Mouse (Mus musculus) brain, embryonic 14.5 days (tissue): ENCODE results near the gene Mtfmt.
A peak's percentile ranks its signal among the peaks of the same experiment; 100 is the strongest.

Experiments used
- CTCF ChIP-seq: fragments of 200-500 bp; IDR thresholded peaks from 2 replicates; pipeline ENCODE4 v1.5.1; 2012; ENCODE audit warnings: inconsistent platforms, mild to moderate bottlenecking, moderate library complexity, borderline replicate concordance; ENCODE audit not compliant: insufficient read depth, insufficient read length; ENCODE audit errors: extremely low read depth
- POLR2A ChIP-seq: fragments of 200-500 bp; IDR thresholded peaks from 2 replicates; pipeline ENCODE4 v1.6.1; 2012; ENCODE audit warnings: mild to moderate bottlenecking, inconsistent platforms, borderline replicate concordance; ENCODE audit not compliant: poor library complexity, insufficient read depth, insufficient read length, severe bottlenecking; ENCODE audit errors: extremely low read depth

DNA sequence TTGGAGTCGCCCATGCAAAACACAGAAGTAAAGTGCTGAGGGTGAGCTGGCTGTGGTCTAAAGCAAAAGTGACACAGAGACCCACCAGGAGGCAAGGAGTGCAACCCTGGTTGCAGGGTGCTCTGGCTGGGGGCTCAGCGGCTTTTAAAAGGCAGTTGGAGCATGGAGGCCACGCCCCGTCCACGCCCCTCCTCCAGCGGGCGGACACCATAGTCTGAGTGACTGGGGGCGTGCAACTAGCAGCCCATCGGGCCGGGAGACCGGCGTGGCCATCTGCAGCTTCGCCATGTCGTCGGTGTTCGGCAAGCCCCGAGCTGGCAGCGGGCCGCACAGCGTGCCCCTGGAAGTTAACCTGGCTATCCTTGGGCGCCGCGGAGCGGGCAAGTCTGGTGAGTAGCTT lies 37.3 kb upstream of the Mtfmt start, which contains the start of gene Rasl12:
- TF ChIP-seq POLR2A (peak; percentile 33; the same call in 1 of the 2 replicates), CTCF (no peak)
